Mouse (Mus musculus): ENCODE results near the gene Tnik. TPM values are rescaled to one million over a fixed set of nuclear protein-coding genes. Genes with fewer than 3 reads are reported as not detected.

Tnik gene
- polyA plus RNA-seq, 1 experiment from 2014 or later, result 29.8 TPM

- Histone ChIP-seq H3K27me3 (ENCODE audit: control insufficient read depth, insufficient read depth, low read length) (no peaks in the 10 kb centered on the region), H3K27ac (ENCODE audit: low read length) (no peak overlapping the region), H3K4me1 (ENCODE audit: control insufficient read depth, insufficient read depth, low read length) (no peaks in the 10 kb centered on the region), H3K36me3 (ENCODE audit: control insufficient read depth, insufficient read depth, low read length) (no peaks in the 10 kb centered on the region), H3K9ac (replicated peaks; ENCODE audit: low read depth, low read length) (no peak overlapping the region), H3K9me3 (ENCODE audit: control insufficient read depth, low read depth, low read length) (no peaks in the 10 kb centered on the region), H3K4me3 (ENCODE audit: low read depth, low read length) (no peak overlapping the region), H3K4me2 (replicated peaks; ENCODE audit: low read depth, low read length) (no peak overlapping the region)
- WGBS, result 89% methylated on average over 6 of the region's 6 CpGs
- ATAC-seq (ENCODE audit: insufficient number of reproducible peaks, insufficient read depth, low FRiP score, low read depth), result no peak
Measured at GRCm38 (mm10) chr3:28425911-28426310, 162.9 kb downstream of the Tnik start.

GRCm38 (mm10) chr3:28431459-28431858 lies 168.4 kb downstream of the Tnik start:
- H3K36me3 ChIP-seq (ENCODE audit: control insufficient read depth, insufficient read depth, low read length), result no peaks in the 10 kb centered on the region
- H3K9me3 ChIP-seq (ENCODE audit: control insufficient read depth, low read depth, low read length), result no peaks in the 10 kb centered on the region
- H3K4me1 ChIP-seq (ENCODE audit: control insufficient read depth, insufficient read depth, low read length), result no peaks in the 10 kb centered on the region
- no peak overlapping the region for H3K4me3 ChIP-seq (ENCODE audit: low read depth, low read length)
- no peak overlapping the region for H3K27ac ChIP-seq (ENCODE audit: low read length)
- 61% methylated on average over 2 of the region's 2 CpGs for WGBS
- no peak overlapping the region for H3K4me2 ChIP-seq (replicated peaks; ENCODE audit: low read depth, low read length)
- no peak for ATAC-seq (ENCODE audit: insufficient number of reproducible peaks, insufficient read depth, low FRiP score, low read depth)
- no peak overlapping the region for H3K9ac ChIP-seq (replicated peaks; ENCODE audit: low read depth, low read length)
- H3K27me3 ChIP-seq (ENCODE audit: control insufficient read depth, insufficient read depth, low read length), result no peaks in the 10 kb centered on the region

- Histone ChIP-seq H3K27ac (ENCODE audit: low read length) (no peak overlapping the region), H3K9me3 (ENCODE audit: control insufficient read depth, low read depth, low read length) (no peaks in the 10 kb centered on the region), H3K4me2 (replicated peaks; ENCODE audit: low read depth, low read length) (no peak overlapping the region), H3K4me1 (ENCODE audit: control insufficient read depth, insufficient read depth, low read length) (no peaks in the 10 kb centered on the region), H3K4me3 (ENCODE audit: low read depth, low read length) (no peak overlapping the region), H3K36me3 (ENCODE audit: control insufficient read depth, insufficient read depth, low read length) (no peaks in the 10 kb centered on the region), H3K27me3 (ENCODE audit: control insufficient read depth, insufficient read depth, low read length) (no peaks in the 10 kb centered on the region), H3K9ac (replicated peaks; ENCODE audit: low read depth, low read length) (no peak overlapping the region)
- WGBS, result 81% methylated on average over 5 of the region's 5 CpGs
- no peak for ATAC-seq (ENCODE audit: insufficient number of reproducible peaks, insufficient read depth, low FRiP score, low read depth)
Measured at GRCm38 (mm10) chr3:28432321-28432720, 169.3 kb downstream of the Tnik start.

- 88% methylated on average over 5 of the region's 5 CpGs for WGBS
- H3K9ac ChIP-seq (replicated peaks; ENCODE audit: low read depth, low read length), result no peak overlapping the region
- H3K9me3 ChIP-seq (ENCODE audit: control insufficient read depth, low read depth, low read length), result no peaks in the 10 kb centered on the region
- no peak overlapping the region for H3K27ac ChIP-seq (ENCODE audit: low read length)
- H3K4me1 ChIP-seq (ENCODE audit: control insufficient read depth, insufficient read depth, low read length), result no peaks in the 10 kb centered on the region
- H3K27me3 ChIP-seq (ENCODE audit: control insufficient read depth, insufficient read depth, low read length), result no peaks in the 10 kb centered on the region
- no peak for ATAC-seq (ENCODE audit: insufficient number of reproducible peaks, insufficient read depth, low FRiP score, low read depth)
- H3K4me2 ChIP-seq (replicated peaks; ENCODE audit: low read depth, low read length), result no peak overlapping the region
- no peaks in the 10 kb centered on the region for H3K36me3 ChIP-seq (ENCODE audit: control insufficient read depth, insufficient read depth, low read length)
- H3K4me3 ChIP-seq (ENCODE audit: low read depth, low read length), result no peak overlapping the region
Measured at GRCm38 (mm10) chr3:28435478-28435877, 172.5 kb downstream of the Tnik start.

GRCm38 (mm10) chr3:28437429-28437828 lies 174.4 kb downstream of the Tnik start:
- Histone ChIP-seq H3K4me1 (ENCODE audit: control insufficient read depth, insufficient read depth, low read length) (no peaks in the 10 kb centered on the region), H3K27me3 (ENCODE audit: control insufficient read depth, insufficient read depth, low read length) (no peaks in the 10 kb centered on the region), H3K36me3 (ENCODE audit: control insufficient read depth, insufficient read depth, low read length) (no peaks in the 10 kb centered on the region), H3K4me2 (replicated peaks; ENCODE audit: low read depth, low read length) (no peak overlapping the region), H3K4me3 (ENCODE audit: low read depth, low read length) (no peak overlapping the region), H3K27ac (ENCODE audit: low read length) (no peak overlapping the region), H3K9ac (replicated peaks; ENCODE audit: low read depth, low read length) (no peak overlapping the region), H3K9me3 (ENCODE audit: control insufficient read depth, low read depth, low read length) (no peaks in the 10 kb centered on the region)
- ATAC-seq (ENCODE audit: insufficient number of reproducible peaks, insufficient read depth, low FRiP score, low read depth), result no peak
- WGBS, result 54% methylated on average over 5 of the region's 5 CpGs

- 65% methylated on average over 4 of the region's 4 CpGs for WGBS
- Histone ChIP-seq H3K9ac (replicated peaks; ENCODE audit: low read depth, low read length) (no peak overlapping the region), H3K27ac (ENCODE audit: low read length) (no peak overlapping the region), H3K4me3 (ENCODE audit: low read depth, low read length) (no peak overlapping the region), H3K27me3 (ENCODE audit: control insufficient read depth, insufficient read depth, low read length) (no peaks in the 10 kb centered on the region), H3K4me1 (ENCODE audit: control insufficient read depth, insufficient read depth, low read length) (no peaks in the 10 kb centered on the region), H3K9me3 (ENCODE audit: control insufficient read depth, low read depth, low read length) (no peaks in the 10 kb centered on the region), H3K4me2 (replicated peaks; ENCODE audit: low read depth, low read length) (no peak overlapping the region), H3K36me3 (ENCODE audit: control insufficient read depth, insufficient read depth, low read length) (no peaks in the 10 kb centered on the region)
- no peak for ATAC-seq (ENCODE audit: insufficient number of reproducible peaks, insufficient read depth, low FRiP score, low read depth)
Measured at GRCm38 (mm10) chr3:28441545-28441944, 178.5 kb downstream of the Tnik start.

GRCm38 (mm10) chr3:28442116-28442515 lies 179.1 kb downstream of the Tnik start:
- no peak for ATAC-seq (ENCODE audit: insufficient number of reproducible peaks, insufficient read depth, low FRiP score, low read depth)
- Histone ChIP-seq H3K27me3 (ENCODE audit: control insufficient read depth, insufficient read depth, low read length) (no peaks in the 10 kb centered on the region), H3K4me1 (ENCODE audit: control insufficient read depth, insufficient read depth, low read length) (no peaks in the 10 kb centered on the region), H3K4me2 (replicated peaks; ENCODE audit: low read depth, low read length) (no peak overlapping the region), H3K9ac (replicated peaks; ENCODE audit: low read depth, low read length) (no peak overlapping the region), H3K4me3 (ENCODE audit: low read depth, low read length) (no peak overlapping the region), H3K9me3 (ENCODE audit: control insufficient read depth, low read depth, low read length) (peaks cover 4% of the 10 kb centered on the region; the same call in 1 of the 2 replicates), H3K36me3 (ENCODE audit: control insufficient read depth, insufficient read depth, low read length) (no peaks in the 10 kb centered on the region), H3K27ac (ENCODE audit: low read length) (no peak overlapping the region)
- 88% methylated on average over 4 of the region's 4 CpGs for WGBS

GRCm38 (mm10) chr3:28447950-28448349 lies 184.9 kb downstream of the Tnik start:
- Histone ChIP-seq H3K9ac (replicated peaks; ENCODE audit: low read depth, low read length) (no peak overlapping the region), H3K9me3 (ENCODE audit: control insufficient read depth, low read depth, low read length) (peaks cover 5% of the 10 kb centered on the region; the same call in 1 of the 2 replicates), H3K4me1 (ENCODE audit: control insufficient read depth, insufficient read depth, low read length) (no peaks in the 10 kb centered on the region), H3K27ac (ENCODE audit: low read length) (no peak overlapping the region), H3K27me3 (ENCODE audit: control insufficient read depth, insufficient read depth, low read length) (no peaks in the 10 kb centered on the region), H3K36me3 (ENCODE audit: control insufficient read depth, insufficient read depth, low read length) (no peaks in the 10 kb centered on the region), H3K4me3 (ENCODE audit: low read depth, low read length) (no peak overlapping the region), H3K4me2 (replicated peaks; ENCODE audit: low read depth, low read length) (no peak overlapping the region)
- no peak for ATAC-seq (ENCODE audit: insufficient number of reproducible peaks, insufficient read depth, low FRiP score, low read depth)
- WGBS, result 72% methylated on average over 4 of the region's 4 CpGs

GRCm38 (mm10) chr3:28453458-28453857 lies 190.4 kb downstream of the Tnik start:
- WGBS, result 91% methylated on average over 3 of the region's 3 CpGs
- Histone ChIP-seq H3K9me3 (ENCODE audit: control insufficient read depth, low read depth, low read length) (no peaks in the 10 kb centered on the region), H3K4me3 (ENCODE audit: low read depth, low read length) (no peak overlapping the region), H3K4me2 (replicated peaks; ENCODE audit: low read depth, low read length) (no peak overlapping the region), H3K27me3 (ENCODE audit: control insufficient read depth, insufficient read depth, low read length) (no peaks in the 10 kb centered on the region), H3K4me1 (ENCODE audit: control insufficient read depth, insufficient read depth, low read length) (no peaks in the 10 kb centered on the region), H3K36me3 (ENCODE audit: control insufficient read depth, insufficient read depth, low read length) (no peaks in the 10 kb centered on the region), H3K27ac (ENCODE audit: low read length) (no peak overlapping the region), H3K9ac (replicated peaks; ENCODE audit: low read depth, low read length) (no peak overlapping the region)
- no peak for ATAC-seq (ENCODE audit: insufficient number of reproducible peaks, insufficient read depth, low FRiP score, low read depth)

Measured in stomach, embryonic 14.5 days (tissue).